Mouse (Mus musculus): ENCODE results near the gene Kif16b. TPM values are rescaled to one million over a fixed set of nuclear protein-coding genes. Genes with fewer than 3 reads are reported as not detected.

Gene Kif16b
- total and polyA plus RNA-seq, 2 experiments from 2014 or later: 2.7 to 11.5 TPM

GRCm38 (mm10) chr2:142735691-142736090 lies 165.6 kb downstream of the Kif16b start:
- H3K36me3 ChIP-seq (ENCODE audit: insufficient read depth, low read length): no peaks in the 10 kb centered on the region
- no peak for TF ChIP-seq CTCF (IDR thresholded peaks at IDR 0.05)
- H3K27me3 ChIP-seq (ENCODE audit: insufficient read depth, low read length): no peaks in the 10 kb centered on the region
- H3K4me1 ChIP-seq (ENCODE audit: insufficient read depth, low read length): no peaks in the 10 kb centered on the region
- H3K4me3 ChIP-seq (ENCODE audit: low read depth, low read length): no peak overlapping the region
- no peak overlapping the region for H3K4me2 ChIP-seq (ENCODE audit: low read depth, low read length, poor library complexity, severe bottlenecking)
- no peak overlapping the region for H3K27ac ChIP-seq (ENCODE audit: low read depth, low read length)
- ATAC-seq (ENCODE audit: low FRiP score) (no peak), DNase-seq (ENCODE audit: low spot score) (no peak)
- H3K9me3 ChIP-seq (ENCODE audit: low read length): no peaks in the 10 kb centered on the region
- 41% methylated on average over 3 of the region's 3 CpGs for WGBS
- no peak overlapping the region for H3K9ac ChIP-seq (replicated peaks; ENCODE audit: low read length, poor library complexity, severe bottlenecking)

DNA sequence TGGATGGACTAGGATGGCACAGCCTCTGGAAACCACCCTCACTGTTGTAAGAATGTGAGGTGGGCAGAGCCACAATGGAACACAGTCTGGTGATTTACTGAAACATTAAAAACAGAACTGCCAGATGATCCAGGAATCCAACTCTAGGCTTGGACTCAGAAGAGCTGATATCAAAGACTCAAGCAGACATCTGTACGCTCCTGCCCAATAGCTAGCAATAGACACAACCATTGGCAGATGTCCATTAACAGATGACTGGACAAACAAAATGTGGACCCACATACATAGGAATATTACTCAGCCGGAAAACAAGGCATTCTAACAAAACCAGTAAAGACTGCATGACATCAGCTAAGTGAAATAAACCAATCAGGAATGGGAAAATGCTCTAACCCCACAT lies 167.3 kb downstream of the Kif16b start:
- Histone ChIP-seq H3K4me3 (ENCODE audit: low read depth, low read length) (no peak overlapping the region), H3K4me1 (ENCODE audit: insufficient read depth, low read length) (no peaks in the 10 kb centered on the region), H3K27ac (ENCODE audit: low read depth, low read length) (no peak overlapping the region), H3K4me2 (ENCODE audit: low read depth, low read length, poor library complexity, severe bottlenecking) (no peak overlapping the region), H3K9me3 (ENCODE audit: low read length) (no peaks in the 10 kb centered on the region), H3K36me3 (ENCODE audit: insufficient read depth, low read length) (no peaks in the 10 kb centered on the region), H3K9ac (replicated peaks; ENCODE audit: low read length, poor library complexity, severe bottlenecking) (no peak overlapping the region), H3K27me3 (ENCODE audit: insufficient read depth, low read length) (no peaks in the 10 kb centered on the region)
- TF ChIP-seq CTCF (IDR thresholded peaks at IDR 0.05): no peak
- DNase-seq (ENCODE audit: low spot score) (no peak), ATAC-seq (ENCODE audit: low FRiP score) (no peak)
- 94% methylated on average over 2 of the region's 2 CpGs for WGBS

DNA sequence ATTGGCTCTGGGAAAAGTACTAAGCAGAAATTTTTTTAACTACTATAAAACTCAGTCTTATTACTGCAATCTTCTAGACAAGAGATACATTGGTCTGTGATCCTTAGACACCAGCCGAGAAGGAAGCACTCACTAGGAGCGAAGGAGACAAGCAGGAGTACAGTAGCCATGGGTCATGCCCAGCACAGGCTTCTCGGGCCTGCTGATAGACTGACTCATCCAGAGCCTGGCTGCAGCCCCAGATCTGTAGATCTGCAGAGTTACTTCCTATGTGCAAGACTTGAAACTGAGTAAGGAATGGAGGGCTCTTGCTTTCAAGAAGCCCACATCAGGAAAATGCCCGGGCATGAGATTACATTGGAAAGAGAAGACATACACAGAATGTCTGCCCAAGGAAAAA lies 169.0 kb downstream of the Kif16b start:
- no peaks in the 10 kb centered on the region for H3K36me3 ChIP-seq (ENCODE audit: insufficient read depth, low read length)
- TF ChIP-seq CTCF (IDR thresholded peaks at IDR 0.05): no peak
- H3K4me3 ChIP-seq (ENCODE audit: low read depth, low read length): no peak overlapping the region
- H3K9ac ChIP-seq (replicated peaks; ENCODE audit: low read length, poor library complexity, severe bottlenecking): no peak overlapping the region
- H3K9me3 ChIP-seq (ENCODE audit: low read length): no peaks in the 10 kb centered on the region
- 88% methylated on average over 4 of the region's 4 CpGs for WGBS
- H3K4me1 ChIP-seq (ENCODE audit: insufficient read depth, low read length): no peaks in the 10 kb centered on the region
- no peak overlapping the region for H3K4me2 ChIP-seq (ENCODE audit: low read depth, low read length, poor library complexity, severe bottlenecking)
- no peak for ATAC-seq (ENCODE audit: low FRiP score)
- DNase-seq (ENCODE audit: low spot score): no peak
- H3K27me3 ChIP-seq (ENCODE audit: insufficient read depth, low read length): no peaks in the 10 kb centered on the region
- no peak overlapping the region for H3K27ac ChIP-seq (ENCODE audit: low read depth, low read length)

GRCm38 (mm10) chr2:142731778-142732092 lies 169.6 kb downstream of the Kif16b start:
- TF ChIP-seq CTCF (IDR thresholded peaks at IDR 0.05): no peak
- Histone ChIP-seq H3K27me3 (ENCODE audit: insufficient read depth, low read length) (no peaks in the 10 kb centered on the region), H3K9me3 (ENCODE audit: low read length) (no peaks in the 10 kb centered on the region), H3K4me2 (ENCODE audit: low read depth, low read length, poor library complexity, severe bottlenecking) (no peak overlapping the region), H3K4me3 (ENCODE audit: low read depth, low read length) (no peak overlapping the region), H3K36me3 (ENCODE audit: insufficient read depth, low read length) (no peaks in the 10 kb centered on the region), H3K27ac (ENCODE audit: low read depth, low read length) (no peak overlapping the region), H3K4me1 (ENCODE audit: insufficient read depth, low read length) (no peaks in the 10 kb centered on the region), H3K9ac (replicated peaks; ENCODE audit: low read length, poor library complexity, severe bottlenecking) (no peak overlapping the region)
- DNase-seq (ENCODE audit: low spot score): peak; percentile 92
- 33% methylated on average over 1 of the region's 1 CpGs for WGBS
- ATAC-seq (ENCODE audit: low FRiP score): no peak; the same call in 1 of the 2 replicates

GRCm38 (mm10) chr2:142731016-142731777 lies 170.1 kb downstream of the Kif16b start:
- H3K9ac ChIP-seq (replicated peaks; ENCODE audit: low read length, poor library complexity, severe bottlenecking): no peak overlapping the region
- no peak overlapping the region for H3K4me2 ChIP-seq (ENCODE audit: low read depth, low read length, poor library complexity, severe bottlenecking)
- no peak for ATAC-seq (ENCODE audit: low FRiP score)
- no peak overlapping the region for H3K27ac ChIP-seq (ENCODE audit: low read depth, low read length)
- H3K9me3 ChIP-seq (ENCODE audit: low read length): no peaks in the 10 kb centered on the region
- no peak for DNase-seq (ENCODE audit: low spot score)
- no peaks in the 10 kb centered on the region for H3K4me1 ChIP-seq (ENCODE audit: insufficient read depth, low read length)
- TF ChIP-seq CTCF (IDR thresholded peaks at IDR 0.05): no peak
- H3K4me3 ChIP-seq (ENCODE audit: low read depth, low read length): no peak overlapping the region
- no peaks in the 10 kb centered on the region for H3K27me3 ChIP-seq (ENCODE audit: insufficient read depth, low read length)
- 58% methylated on average over 10 of the region's 10 CpGs for WGBS
- no peaks in the 10 kb centered on the region for H3K36me3 ChIP-seq (ENCODE audit: insufficient read depth, low read length)

- H3K4me1 ChIP-seq (ENCODE audit: insufficient read depth, low read length): no peaks in the 10 kb centered on the region
- 86% methylated on average over 7 of the region's 7 CpGs for WGBS
- no peak for TF ChIP-seq CTCF (IDR thresholded peaks at IDR 0.05)
- ATAC-seq (ENCODE audit: low FRiP score) (no peak), DNase-seq (ENCODE audit: low spot score) (no peak)
- no peaks in the 10 kb centered on the region for H3K36me3 ChIP-seq (ENCODE audit: insufficient read depth, low read length)
- H3K27me3 ChIP-seq (ENCODE audit: insufficient read depth, low read length): no peaks in the 10 kb centered on the region
- no peak overlapping the region for H3K27ac ChIP-seq (ENCODE audit: low read depth, low read length)
- no peaks in the 10 kb centered on the region for H3K9me3 ChIP-seq (ENCODE audit: low read length)
- no peak overlapping the region for H3K9ac ChIP-seq (replicated peaks; ENCODE audit: low read length, poor library complexity, severe bottlenecking)
- no peak overlapping the region for H3K4me3 ChIP-seq (ENCODE audit: low read depth, low read length)
- H3K4me2 ChIP-seq (ENCODE audit: low read depth, low read length, poor library complexity, severe bottlenecking): no peak overlapping the region
These were observed 176.9 kb downstream of the Kif16b start for GRCm38 (mm10) chr2:142724215-142725001.

All from midbrain, postnatal 0 days (tissue).